Mouse (Mus musculus): ENCODE results near the gene Gtf2h4. TPM values are rescaled to one million over a fixed set of nuclear protein-coding genes. Genes with fewer than 3 reads are reported as not detected.
A peak's percentile ranks its signal among the peaks of the same experiment; 100 is the strongest.

Gtf2h4 gene
- polyA plus RNA-seq, 1 experiment from 2014 or later, result 49.3 TPM

- no peak for TF ChIP-seq CTCF (IDR thresholded peaks at IDR 0.05; ENCODE audit: low read depth)
- Histone ChIP-seq H3K4me2 (peak overlapping the region; percentile 83), H3K27me3 (ENCODE audit: insufficient read depth, low read length) (no peaks in the 10 kb centered on the region; the same call in 1 of the 2 replicates), H3K36me3 (ENCODE audit: insufficient read depth) (0 out of 2 replicates have a peak, but pooled peaks cover 2% of the 10 kb centered on the region), H3K4me1 (ENCODE audit: insufficient read depth) (peaks cover 28% of the 10 kb centered on the region), H3K9ac (peak overlapping the region; percentile 26; the same call in 1 of the 2 replicates), H3K9me3 (ENCODE audit: low read depth, low read length) (no peaks in the 10 kb centered on the region), H3K27ac (ENCODE audit: low read depth) (peak overlapping the region; percentile 97; the same call in 1 of the 2 replicates), H3K4me3 (ENCODE audit: low read depth, low read length) (peak overlapping the region; percentile 20; the same call in 1 of the 2 replicates)
- 7% methylated on average over 2 of the region's 2 CpGs for WGBS
- no peak for ATAC-seq (ENCODE audit: insufficient read depth)
- peak; percentile 11 for DNase-seq
These were observed 29.5 kb upstream of the Gtf2h4 start for GRCm38 (mm10) chr17:35703065-35703464.

DNA sequence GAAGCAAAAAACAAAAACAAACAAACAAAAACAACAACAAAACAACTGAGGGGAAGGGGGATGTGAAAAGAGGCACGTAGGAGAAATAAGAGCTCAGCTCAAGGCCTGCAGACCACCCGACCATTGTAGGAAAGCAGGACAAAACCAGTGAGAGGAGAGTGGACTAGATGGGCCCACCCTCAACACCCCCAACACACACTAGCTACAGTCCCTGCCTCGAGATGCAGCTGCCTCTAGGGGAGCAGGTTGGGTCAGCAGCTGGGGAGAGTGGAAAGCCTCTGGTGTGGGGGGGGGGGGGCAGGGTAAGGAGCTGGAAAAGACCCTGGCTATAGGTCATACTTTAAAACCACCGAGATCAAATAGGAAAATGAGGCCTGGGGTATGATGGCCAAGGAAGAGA, 29.1 kb upstream of the Gtf2h4 start:
- TF ChIP-seq CTCF (IDR thresholded peaks at IDR 0.05; ENCODE audit: low read depth), result no peak
- peak overlapping the region; percentile 83 for H3K4me2 ChIP-seq
- 0 out of 2 replicates have a peak, but pooled peaks cover 2% of the 10 kb centered on the region for H3K36me3 ChIP-seq (ENCODE audit: insufficient read depth)
- DNase-seq, result peak; percentile 25
- H3K9me3 ChIP-seq (ENCODE audit: low read depth, low read length), result no peaks in the 10 kb centered on the region
- H3K4me1 ChIP-seq (ENCODE audit: insufficient read depth), result peaks cover 32% of the 10 kb centered on the region
- H3K9ac ChIP-seq, result peak overlapping the region; percentile 75
- no peak for ATAC-seq (ENCODE audit: insufficient read depth)
- H3K27me3 ChIP-seq (ENCODE audit: insufficient read depth, low read length), result no peaks in the 10 kb centered on the region; the same call in 1 of the 2 replicates
- WGBS, result 10% methylated on average over 4 of the region's 4 CpGs
- peak overlapping the region; percentile 97 for H3K27ac ChIP-seq (ENCODE audit: low read depth)
- peak overlapping the region; percentile 61 for H3K4me3 ChIP-seq (ENCODE audit: low read depth, low read length)

DNA sequence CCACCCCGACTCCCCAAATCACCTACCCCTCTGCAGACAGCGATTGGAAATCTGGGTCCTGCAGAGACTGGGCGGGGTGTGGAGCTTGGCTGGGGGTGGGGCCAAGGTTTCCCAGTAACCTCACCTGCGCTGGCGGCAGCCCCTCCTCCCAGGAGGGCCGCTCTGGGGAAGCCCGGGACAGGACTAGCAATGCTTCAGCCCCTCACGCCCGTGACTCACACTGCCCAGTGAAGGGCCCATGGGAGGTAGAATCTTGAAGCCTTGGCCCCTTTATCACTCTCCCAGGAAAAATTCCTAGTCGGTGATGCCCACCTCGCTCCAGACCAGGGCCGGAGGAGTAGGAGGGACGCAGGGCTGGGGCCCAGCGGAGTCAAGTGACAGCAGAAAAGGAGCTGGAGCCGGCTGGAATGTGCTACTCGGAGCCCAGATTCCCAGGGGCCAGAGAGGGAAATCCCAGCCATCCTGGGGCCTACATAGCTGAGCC, 28.5 kb upstream of the Gtf2h4 start:
- 5% methylated on average over 16 of the region's 16 CpGs for WGBS
- no peak for TF ChIP-seq CTCF (IDR thresholded peaks at IDR 0.05; ENCODE audit: low read depth)
- Histone ChIP-seq H3K4me1 (ENCODE audit: insufficient read depth) (peaks cover 37% of the 10 kb centered on the region), H3K36me3 (ENCODE audit: insufficient read depth) (0 out of 2 replicates have a peak, but pooled peaks cover 2% of the 10 kb centered on the region), H3K4me3 (ENCODE audit: low read depth, low read length) (peak overlapping the region; percentile 61), H3K9ac (peak overlapping the region; percentile 75), H3K4me2 (peak overlapping the region; percentile 83), H3K27me3 (ENCODE audit: insufficient read depth, low read length) (no peaks in the 10 kb centered on the region; the same call in 1 of the 2 replicates), H3K9me3 (ENCODE audit: low read depth, low read length) (no peaks in the 10 kb centered on the region), H3K27ac (ENCODE audit: low read depth) (peak overlapping the region; percentile 97)
- ATAC-seq (ENCODE audit: insufficient read depth) (peak; percentile 15; the same call in 1 of the 2 replicates), DNase-seq (peak; percentile 79)

DNA sequence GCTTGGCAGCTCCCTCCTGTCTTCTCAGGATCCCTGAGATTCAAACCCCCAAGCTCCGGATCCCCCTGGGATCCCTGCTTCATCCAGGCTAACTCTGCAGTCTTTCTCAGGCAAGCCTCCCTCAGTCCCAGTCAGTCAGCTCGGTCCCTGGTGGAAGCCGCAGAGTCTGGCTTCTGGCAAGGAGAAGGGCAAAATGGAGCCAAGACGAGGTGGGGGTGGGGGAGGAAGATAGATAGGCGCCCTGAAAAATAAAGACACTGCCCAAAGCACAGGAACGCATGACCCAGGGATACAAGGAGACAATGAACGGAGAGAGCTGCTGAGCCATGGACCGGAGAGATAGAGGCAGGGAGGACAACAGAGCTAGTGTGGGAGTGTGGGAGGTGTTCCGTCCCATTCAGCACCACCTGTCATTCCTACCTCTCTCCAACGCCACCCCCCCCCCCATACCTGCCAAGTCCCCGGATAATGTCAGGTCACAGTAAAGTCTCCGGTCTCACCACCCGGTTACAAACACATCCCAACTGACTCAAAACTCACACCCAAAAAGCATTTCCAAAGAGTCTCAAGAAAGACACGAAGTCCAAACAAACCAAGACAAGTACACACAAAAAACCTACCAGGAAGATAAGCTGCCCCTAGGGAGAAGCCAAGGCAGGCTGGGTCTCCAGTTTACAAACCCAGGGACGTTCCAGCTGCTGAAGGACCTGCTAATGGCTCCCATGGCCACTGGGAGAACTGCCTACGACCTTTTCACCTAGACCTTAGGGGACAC, 27.9 kb upstream of the Gtf2h4 start:
- ATAC-seq (ENCODE audit: insufficient read depth) (no peak), DNase-seq (peak; percentile 60)
- peak overlapping the region; percentile 75 for H3K9ac ChIP-seq
- no peak for TF ChIP-seq CTCF (IDR thresholded peaks at IDR 0.05; ENCODE audit: low read depth)
- H3K4me2 ChIP-seq, result peak overlapping the region; percentile 83
- H3K9me3 ChIP-seq (ENCODE audit: low read depth, low read length), result no peaks in the 10 kb centered on the region
- H3K27me3 ChIP-seq (ENCODE audit: insufficient read depth, low read length), result no peaks in the 10 kb centered on the region; the same call in 1 of the 2 replicates
- 0 out of 2 replicates have a peak, but pooled peaks cover 2% of the 10 kb centered on the region for H3K36me3 ChIP-seq (ENCODE audit: insufficient read depth)
- peaks cover 39% of the 10 kb centered on the region for H3K4me1 ChIP-seq (ENCODE audit: insufficient read depth)
- peak overlapping the region; percentile 61 for H3K4me3 ChIP-seq (ENCODE audit: low read depth, low read length)
- 3% methylated on average over 16 of the region's 16 CpGs for WGBS
- peak overlapping the region; percentile 97 for H3K27ac ChIP-seq (ENCODE audit: low read depth)

DNA sequence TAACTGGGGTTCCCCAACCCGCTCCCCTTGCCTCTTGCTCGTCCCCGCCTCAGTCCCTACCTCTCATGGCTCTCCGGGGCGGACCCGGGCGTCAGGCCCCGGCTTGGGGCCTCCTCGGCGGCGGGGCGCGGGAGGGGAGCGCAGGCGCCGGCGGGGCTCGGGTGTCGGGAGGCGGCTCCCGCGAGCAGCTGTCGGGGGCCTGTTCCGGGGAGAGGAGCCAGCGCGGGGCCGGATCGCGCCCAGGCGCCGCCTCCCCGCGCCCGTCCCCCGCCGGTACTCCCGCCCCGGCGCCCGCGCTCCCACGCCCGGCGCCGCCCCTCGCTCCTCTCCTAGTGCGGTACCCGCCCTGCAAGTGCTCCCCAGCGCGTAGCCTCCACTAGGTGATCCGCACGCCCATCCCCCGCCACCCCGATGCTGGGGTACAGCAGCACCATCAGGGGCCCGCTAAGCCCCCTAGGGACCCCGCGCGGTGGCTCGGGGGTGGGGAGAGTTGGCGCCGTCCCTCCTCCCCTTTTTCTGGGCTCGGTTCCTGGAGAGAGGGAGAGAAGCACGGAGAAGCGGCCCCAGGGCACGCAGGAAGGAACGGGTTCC, 26.9 kb upstream of the Gtf2h4 start:
- WGBS, result 0% methylated on average over 42 of the region's 66 CpGs
- H3K4me1 ChIP-seq (ENCODE audit: insufficient read depth), result peaks cover 39% of the 10 kb centered on the region
- H3K36me3 ChIP-seq (ENCODE audit: insufficient read depth), result peaks cover 7% of the 10 kb centered on the region; the same call in 1 of the 2 replicates
- H3K9me3 ChIP-seq (ENCODE audit: low read depth, low read length), result peaks cover under 1% of the 10 kb centered on the region; the same call in 1 of the 2 replicates
- no peaks in the 10 kb centered on the region; the same call in 1 of the 2 replicates for H3K27me3 ChIP-seq (ENCODE audit: insufficient read depth, low read length)
- DNase-seq, result peak; percentile 88
- H3K4me3 ChIP-seq (ENCODE audit: low read depth, low read length), result peak overlapping the region; percentile 61
- H3K27ac ChIP-seq (ENCODE audit: low read depth), result peak overlapping the region; percentile 97
- peak; percentile 14; the same call in 1 of the 2 replicates for TF ChIP-seq CTCF (IDR thresholded peaks at IDR 0.05; ENCODE audit: low read depth)
- peak; percentile 69 for ATAC-seq (ENCODE audit: insufficient read depth)
- peak overlapping the region; percentile 75 for H3K9ac ChIP-seq
- peak overlapping the region; percentile 83 for H3K4me2 ChIP-seq

DNA sequence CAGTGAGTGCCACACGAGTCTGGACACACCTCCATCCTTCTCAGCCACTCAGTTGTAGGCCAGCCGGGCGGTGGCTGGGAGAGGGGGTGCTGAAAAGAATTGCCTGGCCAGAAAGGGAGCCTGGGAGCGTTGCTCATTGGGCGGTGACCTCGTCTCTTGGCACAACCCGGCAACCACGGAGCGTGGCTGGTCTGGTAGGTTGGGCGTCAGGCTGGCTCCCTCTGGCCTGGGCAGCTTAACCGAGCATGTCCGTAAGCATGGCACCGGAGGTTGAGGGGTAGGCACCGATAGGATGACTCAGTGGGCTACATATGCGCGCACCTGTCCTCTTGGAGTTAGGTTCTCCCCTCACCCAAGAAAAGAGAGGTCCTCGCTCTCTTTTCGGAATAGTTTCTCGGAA, 26.4 kb upstream of the Gtf2h4 start:
- H3K4me1 ChIP-seq (ENCODE audit: insufficient read depth), result peaks cover 36% of the 10 kb centered on the region
- H3K4me2 ChIP-seq, result peak overlapping the region; percentile 83
- 1% methylated on average over 19 of the region's 19 CpGs for WGBS
- ATAC-seq (ENCODE audit: insufficient read depth), result peak; percentile 13; the same call in 1 of the 2 replicates
- peaks cover 4% of the 10 kb centered on the region; the same call in 1 of the 2 replicates for H3K9me3 ChIP-seq (ENCODE audit: low read depth, low read length)
- TF ChIP-seq CTCF (IDR thresholded peaks at IDR 0.05; ENCODE audit: low read depth), result no peak
- peak; percentile 72 for DNase-seq
- no peaks in the 10 kb centered on the region; the same call in 1 of the 2 replicates for H3K27me3 ChIP-seq (ENCODE audit: insufficient read depth, low read length)
- peaks cover 9% of the 10 kb centered on the region; the same call in 1 of the 2 replicates for H3K36me3 ChIP-seq (ENCODE audit: insufficient read depth)
- H3K27ac ChIP-seq (ENCODE audit: low read depth), result peak overlapping the region; percentile 97
- peak overlapping the region; percentile 75 for H3K9ac ChIP-seq
- peak overlapping the region; percentile 61 for H3K4me3 ChIP-seq (ENCODE audit: low read depth, low read length)

All from lung, embryonic 14.5 days (tissue).